Mouse (Mus musculus) megakaryocyte, embryonic 14.5 days (primary cell): Measurements from ENCODE around the gene Gm21188.
"Not testable (repeated sequence)": the region's sequence is repeated elsewhere in the genome, so short reads cannot be mapped to it uniquely, and the experiment has no call there.

ENCODE experiments used
- FLI1 ChIP-seq: IDR thresholded peaks from 2 replicates; pipeline ENCODE4 v1.6.1; 2012; ENCODE audit warnings: low read length, inconsistent platforms, mixed read lengths
- GATA1 ChIP-seq: IDR thresholded peaks from 3 replicates; pipeline ENCODE4 v1.6.1; 2012; ENCODE audit warnings: mixed read lengths, low read length, inconsistent platforms, borderline replicate concordance

DNA sequence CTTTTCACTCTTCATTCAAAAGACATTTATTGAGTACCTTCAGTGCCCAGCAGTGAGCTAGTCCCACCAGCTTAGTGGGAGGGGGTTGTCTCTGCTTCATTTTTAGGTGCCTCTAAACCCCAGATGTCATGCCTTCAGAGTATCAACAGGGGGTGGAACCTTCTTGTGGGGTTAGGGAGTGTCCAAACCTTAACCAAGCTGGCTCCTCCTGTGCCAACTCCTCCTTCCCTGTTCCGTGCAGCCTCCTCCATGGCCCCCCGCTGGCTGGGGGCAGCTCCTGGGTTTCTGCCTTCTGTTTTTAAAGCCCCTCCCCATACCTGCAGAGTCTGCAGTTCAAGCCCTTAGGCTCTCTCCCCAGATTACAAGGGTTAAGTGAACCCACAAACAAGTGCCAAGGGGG is 3.8 kb downstream of the Gm21188 start:
- TF ChIP-seq FLI1, GATA1: not testable (repeated sequence)
